Mouse (Mus musculus): ENCODE data around the gene B020004J07Rik. TPM values are rescaled to one million over a fixed set of nuclear protein-coding genes. Genes with fewer than 3 reads are reported as not detected.
"Not testable (repeated sequence)": the region's sequence is repeated elsewhere in the genome, so short reads cannot be mapped to it uniquely, and the experiment has no call there.

The B020004J07Rik gene
- not detected for total RNA-seq (2018; cell fraction: chromatin; rRNA removed)
- total RNA-seq (2018; cell fraction: cytosol; rRNA removed), result not detected
- not detected for total RNA-seq (2018; cell fraction: nucleus; rRNA removed)
- not detected in 3 replicates for polyA plus RNA-seq (2018)

DNA sequence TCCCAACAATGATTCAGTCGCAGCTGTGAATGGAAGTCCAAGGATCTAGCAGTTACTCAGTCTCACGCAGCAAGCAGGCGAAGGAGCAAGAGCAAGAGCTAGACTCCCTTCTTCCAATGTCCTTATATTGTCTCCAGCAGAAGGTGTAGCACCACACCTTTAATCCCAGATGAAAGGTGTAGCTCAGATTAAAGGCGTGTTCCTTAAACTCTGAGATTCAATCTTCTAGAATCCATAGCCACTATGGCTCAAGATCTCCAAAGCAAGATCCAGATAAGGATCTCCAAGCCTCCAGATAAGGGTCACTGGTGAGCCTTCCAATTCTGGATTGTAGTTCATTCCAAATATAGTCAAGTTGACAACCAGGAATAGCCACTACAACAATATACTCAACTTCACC, at the start of gene B020004J07Rik:
B020004J07Rik (minus strand) TSS at position 101 of the 400 bp plus-strand sequence.
- WGBS (ENCODE audit: missing documents), result 67% methylated on average over 1 of the region's 4 CpGs
- H3K27ac ChIP-seq; H3K36me3 ChIP-seq (ENCODE audit: inconsistent target); H3K4me3 ChIP-seq (ENCODE audit: inconsistent target); H3K79me2 ChIP-seq (ENCODE audit: inconsistent target): not testable (repeated sequence)

DNA sequence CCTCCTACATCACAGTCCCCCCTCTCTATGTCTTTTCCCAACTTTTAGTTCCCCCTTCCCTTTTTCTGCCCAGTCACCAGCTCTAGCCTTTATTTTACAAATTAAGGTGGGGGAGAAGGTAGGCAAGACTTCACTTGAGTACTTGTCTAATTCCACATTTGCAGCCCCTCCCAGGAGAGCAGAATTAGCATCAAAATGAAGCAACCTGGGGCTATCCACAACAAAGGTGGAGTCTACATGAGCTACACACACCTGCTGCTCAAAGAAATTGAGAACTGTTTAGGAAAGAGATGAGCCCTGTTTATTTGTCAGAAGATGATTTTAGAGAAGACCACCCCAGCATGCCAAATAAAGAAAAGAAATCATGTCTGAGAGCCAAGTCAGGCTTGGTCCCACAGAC, 45.6 kb upstream of the B020004J07Rik start:
- no peak overlapping the region for H3K27ac ChIP-seq
- H3K4me3 ChIP-seq (ENCODE audit: inconsistent target), result no peak overlapping the region

DNA sequence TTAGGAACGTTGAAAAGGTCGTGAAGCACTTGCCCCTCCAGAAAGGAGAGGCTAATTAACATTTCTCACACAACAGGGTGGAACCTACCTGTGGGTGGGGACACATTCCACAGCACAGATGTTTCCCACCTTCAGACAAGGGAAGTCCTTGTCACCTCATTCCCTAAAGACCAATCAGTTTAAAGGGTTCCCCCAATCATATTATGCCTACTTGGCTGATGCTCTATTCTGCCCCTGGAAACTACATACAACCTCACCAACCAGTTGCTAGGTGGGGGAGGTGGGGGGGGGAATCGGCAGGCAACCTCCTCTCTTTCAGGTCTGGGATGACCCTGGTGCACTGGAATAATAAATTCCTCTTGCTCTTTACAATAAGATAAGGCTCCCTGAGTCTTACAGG, 39.8 kb upstream of the B020004J07Rik start:
- 45% methylated on average over 3 of the region's 3 CpGs for WGBS (ENCODE audit: missing documents)

More for the DNA sequence above, 45.6 kb upstream of the B020004J07Rik start:
- no peaks in the 10 kb centered on the region for H3K79me2 ChIP-seq (ENCODE audit: inconsistent target)
- H3K36me3 ChIP-seq (ENCODE audit: inconsistent target), result no peaks in the 10 kb centered on the region

DNA sequence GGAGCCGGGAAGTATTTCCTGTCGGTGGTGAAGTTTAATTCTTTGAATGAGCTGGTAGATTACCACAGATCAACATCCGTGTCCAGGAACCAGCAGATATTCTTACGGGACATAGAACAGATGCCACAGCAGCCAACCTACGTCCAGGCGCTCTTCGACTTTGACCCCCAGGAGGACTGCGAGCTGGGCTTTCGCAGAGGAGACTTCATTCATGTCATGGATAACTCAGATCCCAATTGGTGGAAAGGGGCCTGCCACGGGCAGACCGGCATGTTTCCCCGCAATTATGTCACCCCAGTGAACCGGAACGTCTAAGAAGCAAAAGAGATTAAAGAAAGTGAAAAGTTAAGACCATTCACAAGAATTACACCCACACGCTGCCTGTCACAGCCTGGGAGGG, 31.9 kb upstream of the B020004J07Rik start:
- 95% methylated on average over 9 of the region's 15 CpGs for WGBS (ENCODE audit: missing documents)
- not testable (repeated sequence) for H3K79me2 ChIP-seq (ENCODE audit: inconsistent target); H3K36me3 ChIP-seq (ENCODE audit: inconsistent target); H3K4me3 ChIP-seq (ENCODE audit: inconsistent target); H3K27ac ChIP-seq

More for the DNA sequence above, 39.8 kb upstream of the B020004J07Rik start:
- no peak overlapping the region for H3K27ac ChIP-seq
- no peak overlapping the region for H3K4me3 ChIP-seq (ENCODE audit: inconsistent target)
- H3K36me3 ChIP-seq (ENCODE audit: inconsistent target), result no peaks in the 10 kb centered on the region
- H3K79me2 ChIP-seq (ENCODE audit: inconsistent target), result no peaks in the 10 kb centered on the region

DNA sequence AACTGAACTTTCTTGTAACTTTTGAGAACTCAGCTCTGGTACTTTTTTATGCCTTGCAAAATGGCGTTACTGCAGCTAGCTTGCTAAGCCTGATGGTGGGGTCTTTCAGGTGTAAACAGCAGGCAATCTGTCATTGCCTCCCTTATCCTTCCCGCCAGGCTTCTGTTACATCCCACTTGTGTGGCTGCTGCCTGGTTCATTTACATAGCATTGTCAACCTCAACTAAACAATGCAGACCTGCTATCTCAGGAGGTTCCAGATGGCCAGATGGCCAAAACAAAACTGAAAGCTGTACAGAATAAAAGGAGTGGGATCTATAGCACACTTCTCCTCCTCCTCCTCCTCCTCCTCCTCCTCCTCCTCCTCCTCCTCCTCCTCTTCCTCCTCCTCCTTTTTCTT, 28.2 kb upstream of the B020004J07Rik start:
- 77% methylated on average over 2 of the region's 2 CpGs for WGBS (ENCODE audit: missing documents)
- not testable (repeated sequence) for H3K27ac ChIP-seq; H3K79me2 ChIP-seq (ENCODE audit: inconsistent target); H3K36me3 ChIP-seq (ENCODE audit: inconsistent target); H3K4me3 ChIP-seq (ENCODE audit: inconsistent target)

DNA sequence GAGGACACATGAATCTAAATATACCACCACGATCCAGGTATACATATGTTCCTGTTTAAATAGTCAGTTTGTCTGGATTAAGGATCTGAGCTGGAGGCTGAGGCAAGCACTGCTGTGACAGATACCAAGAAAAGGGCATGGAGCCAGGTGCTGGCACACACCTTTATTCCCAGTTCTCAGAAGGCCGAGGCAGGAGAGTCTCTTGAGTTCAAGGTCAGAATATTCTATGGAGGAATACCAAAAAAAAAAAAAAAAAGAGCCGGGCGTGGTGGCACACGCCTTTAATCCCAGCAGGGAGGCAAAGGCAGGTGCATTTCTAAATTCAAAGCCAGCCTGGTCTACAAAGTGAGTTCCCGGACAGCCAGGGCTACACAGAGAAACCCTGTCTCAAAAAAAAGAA, 18.5 kb upstream of the B020004J07Rik start:
- Histone ChIP-seq H3K27ac (no peak overlapping the region), H3K4me3 (ENCODE audit: inconsistent target) (no peak overlapping the region), H3K36me3 (ENCODE audit: inconsistent target) (no peaks in the 10 kb centered on the region), H3K79me2 (ENCODE audit: inconsistent target) (no peaks in the 10 kb centered on the region)
- WGBS (ENCODE audit: missing documents), result 73% methylated on average over 2 of the region's 6 CpGs

DNA sequence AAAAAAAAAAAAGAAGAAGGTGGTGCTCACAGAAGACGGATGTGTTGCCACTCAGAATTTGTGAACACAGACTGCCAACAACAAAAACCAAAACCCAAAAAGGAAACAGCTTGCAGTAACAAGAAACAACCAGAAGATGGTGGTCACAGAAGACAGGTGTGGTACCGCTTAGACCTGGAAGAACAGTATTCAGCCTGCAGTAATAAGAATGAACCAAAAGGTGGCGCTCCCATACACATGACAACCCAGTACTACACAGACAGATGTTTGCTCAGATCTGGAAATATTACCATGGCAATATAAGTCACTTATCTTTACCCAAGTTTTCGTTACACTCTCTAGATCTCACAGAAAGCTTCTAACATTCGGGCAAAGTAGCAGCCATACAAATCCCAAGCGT, 17.1 kb upstream of the B020004J07Rik start:
- H3K79me2 ChIP-seq (ENCODE audit: inconsistent target), result no peaks in the 10 kb centered on the region
- no peaks in the 10 kb centered on the region for H3K36me3 ChIP-seq (ENCODE audit: inconsistent target)
- H3K4me3 ChIP-seq (ENCODE audit: inconsistent target), result no peak overlapping the region
- 57% methylated on average over 6 of the region's 6 CpGs for WGBS (ENCODE audit: missing documents)
- H3K27ac ChIP-seq, result no peak overlapping the region

DNA sequence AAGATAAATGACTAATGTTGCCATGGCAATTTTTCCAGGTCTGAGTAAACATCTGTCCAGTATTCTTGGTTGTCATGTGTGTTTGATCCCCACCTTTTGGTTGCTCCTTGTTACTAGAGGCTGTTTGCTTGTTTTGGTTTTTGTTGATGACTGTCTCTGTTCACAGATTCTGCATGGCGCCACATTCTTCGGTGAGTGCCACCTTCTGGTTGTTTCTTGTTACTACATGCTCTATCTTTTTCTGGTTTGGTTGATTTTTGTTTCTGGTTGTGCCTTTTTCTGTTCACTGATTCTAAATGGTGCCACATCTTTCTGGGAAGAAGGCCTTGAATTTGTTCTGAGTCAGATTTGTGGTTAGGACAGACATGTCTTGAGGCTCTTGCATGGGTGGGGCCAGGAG, 7.1 kb upstream of the B020004J07Rik start:
- Histone ChIP-seq H3K79me2 (ENCODE audit: inconsistent target) (no peaks in the 10 kb centered on the region), H3K36me3 (ENCODE audit: inconsistent target) (no peaks in the 10 kb centered on the region), H3K27ac (no peak overlapping the region), H3K4me3 (ENCODE audit: inconsistent target) (no peak overlapping the region)
- 80% methylated on average over 2 of the region's 2 CpGs for WGBS (ENCODE audit: missing documents)

Other genes with a start within 250 kb of the B020004J07Rik start
- 83.0 to 128 TPM (median 109 TPM) in 3 replicates for gene Leprot, start 196.3 kb downstream of the B020004J07Rik start, polyA plus RNA-seq (2018)
- not detected in 3 replicates for gene Lepr, start 126.6 kb downstream of the B020004J07Rik start, polyA plus RNA-seq (2018)
- not detected in 3 replicates for gene C130073F10Rik, start 49.8 kb upstream of the B020004J07Rik start, polyA plus RNA-seq (2018)
- gene Gm12800, start 65.1 kb upstream of the B020004J07Rik start, polyA plus RNA-seq (2018), result not detected in 3 replicates
- not detected in 3 replicates for gene Gm12794, start 96.4 kb upstream of the B020004J07Rik start, polyA plus RNA-seq (2018)
- gene Gm12790, start 137.0 kb upstream of the B020004J07Rik start, polyA plus RNA-seq (2018), result not detected in 3 replicates
- not detected in 3 replicates for gene Gm12789, start 142.6 kb upstream of the B020004J07Rik start, polyA plus RNA-seq (2018)
- 4.2 to 15.0 TPM (median 9.6 TPM) in 3 replicates for gene Pde4b, start 243.5 kb upstream of the B020004J07Rik start, polyA plus RNA-seq (2018)

Data from macrophage (primary cell).